Mouse (Mus musculus) cortical plate, adult 2 months (tissue): Measurements from ENCODE around the gene Shkbp1.

ENCODE experiments used
- CTCF ChIP-seq: fragments of 200-500 bp; IDR thresholded peaks from 2 replicates; pipeline ENCODE4 v1.5.1; 2011; ENCODE audit warnings: mild to moderate bottlenecking, control low read depth, low read length; ENCODE audit not compliant: insufficient read depth; ENCODE audit errors: extremely low read depth
- POLR2A ChIP-seq: fragments of 200-500 bp; IDR thresholded peaks from 2 replicates; pipeline ENCODE4 v1.6.1; 2011; ENCODE audit warnings: mild to moderate bottlenecking, low read length, control low read depth; ENCODE audit not compliant: insufficient read depth; ENCODE audit errors: extremely low read depth

DNA sequence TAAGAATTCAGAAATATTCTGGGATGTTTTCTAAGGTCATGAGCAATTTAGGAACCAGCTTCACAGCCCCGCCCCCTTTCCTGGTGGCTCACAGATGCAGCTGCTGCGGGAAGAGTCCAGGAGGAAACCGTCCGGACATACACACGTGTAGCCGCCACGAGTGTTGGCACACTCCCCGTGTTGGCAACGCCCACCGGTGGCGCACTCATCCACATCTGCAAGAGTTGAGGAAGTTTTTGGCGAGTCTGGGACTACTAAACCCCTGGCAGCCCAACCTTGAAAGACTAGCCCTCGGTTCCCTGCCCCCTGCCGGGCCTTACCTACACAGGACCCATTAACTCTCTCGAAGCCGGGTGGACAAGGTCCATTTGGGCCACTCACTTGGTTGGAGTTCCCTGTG is 27.2 kb downstream of the Shkbp1 start:
- TF ChIP-seq POLR2A = no peak
- no peak for TF ChIP-seq CTCF
